Mouse (Mus musculus): ENCODE results near the gene Hipk2. TPM values are rescaled to one million over a fixed set of nuclear protein-coding genes. Genes with fewer than 3 reads are reported as not detected.
A peak's percentile ranks its signal among the peaks of the same experiment; 100 is the strongest.

Hipk2 gene
- total and polyA plus RNA-seq, 2 experiments from 2014 or later = 24.9 to 60.3 TPM

GRCm38 (mm10) chr6:38762588-38763265 lies 113.2 kb downstream of the Hipk2 start:
- Histone ChIP-seq H3K4me3 (ENCODE audit: low read length) (no peak overlapping the region), H3K4me1 (ENCODE audit: insufficient read depth, low read length) (peaks cover 7% of the 10 kb centered on the region; the same call in 1 of the 2 replicates), H3K27me3 (ENCODE audit: insufficient read depth, low read length) (no peaks in the 10 kb centered on the region), H3K4me2 (ENCODE audit: low read depth, low read length) (no peak overlapping the region), H3K27ac (no peak overlapping the region), H3K36me3 (ENCODE audit: insufficient read depth, low read length) (no peaks in the 10 kb centered on the region), H3K9ac (replicated peaks; ENCODE audit: low read length) (no peak overlapping the region), H3K9me3 (ENCODE audit: low read length) (no peaks in the 10 kb centered on the region)
- DNase-seq (ENCODE audit: low spot score) = no peak
- WGBS = 57% methylated on average over 6 of the region's 6 CpGs
- no peak for TF ChIP-seq CTCF (IDR thresholded peaks at IDR 0.05; ENCODE audit: low read depth)
- ATAC-seq = no peak

GRCm38 (mm10) chr6:38762006-38762405 lies 114.0 kb downstream of the Hipk2 start:
- Histone ChIP-seq H3K4me3 (ENCODE audit: low read length) (no peak overlapping the region), H3K9ac (replicated peaks; ENCODE audit: low read length) (no peak overlapping the region), H3K27ac (no peak overlapping the region), H3K27me3 (ENCODE audit: insufficient read depth, low read length) (no peaks in the 10 kb centered on the region), H3K36me3 (ENCODE audit: insufficient read depth, low read length) (no peaks in the 10 kb centered on the region), H3K4me2 (ENCODE audit: low read depth, low read length) (no peak overlapping the region), H3K4me1 (ENCODE audit: insufficient read depth, low read length) (peaks cover 7% of the 10 kb centered on the region; the same call in 1 of the 2 replicates), H3K9me3 (ENCODE audit: low read length) (no peaks in the 10 kb centered on the region)
- WGBS = 59% methylated on average over 7 of the region's 7 CpGs
- TF ChIP-seq CTCF (IDR thresholded peaks at IDR 0.05; ENCODE audit: low read depth) = no peak
- no peak for ATAC-seq
- DNase-seq (ENCODE audit: low spot score) = no peak

GRCm38 (mm10) chr6:38760911-38761706 lies 114.9 kb downstream of the Hipk2 start:
- no peaks in the 10 kb centered on the region for H3K27me3 ChIP-seq (ENCODE audit: insufficient read depth, low read length)
- TF ChIP-seq CTCF (IDR thresholded peaks at IDR 0.05; ENCODE audit: low read depth) = no peak
- H3K4me3 ChIP-seq (ENCODE audit: low read length) = no peak overlapping the region
- H3K9me3 ChIP-seq (ENCODE audit: low read length) = no peaks in the 10 kb centered on the region
- no peak for ATAC-seq
- no peak for DNase-seq (ENCODE audit: low spot score)
- peaks cover 7% of the 10 kb centered on the region; the same call in 1 of the 2 replicates for H3K4me1 ChIP-seq (ENCODE audit: insufficient read depth, low read length)
- H3K9ac ChIP-seq (replicated peaks; ENCODE audit: low read length) = no peak overlapping the region
- 51% methylated on average over 6 of the region's 6 CpGs for WGBS
- H3K27ac ChIP-seq = no peak overlapping the region
- no peak overlapping the region for H3K4me2 ChIP-seq (ENCODE audit: low read depth, low read length)
- H3K36me3 ChIP-seq (ENCODE audit: insufficient read depth, low read length) = no peaks in the 10 kb centered on the region

- no peak overlapping the region; the same call in 1 of the 2 replicates for H3K27ac ChIP-seq
- peak; percentile 68 for ATAC-seq
- 16% methylated on average over 6 of the region's 6 CpGs for WGBS
Observed at GRCm38 (mm10) chr6:38759922-38760620, 115.9 kb downstream of the Hipk2 start.

GRCm38 (mm10) chr6:38759186-38759585 lies 116.8 kb downstream of the Hipk2 start:
- WGBS = 86% methylated on average over 3 of the region's 3 CpGs
- ATAC-seq (no peak), DNase-seq (ENCODE audit: low spot score) (no peak)
- Histone ChIP-seq H3K27me3 (ENCODE audit: insufficient read depth, low read length) (no peaks in the 10 kb centered on the region), H3K4me2 (ENCODE audit: low read depth, low read length) (no peak overlapping the region), H3K27ac (no peak overlapping the region), H3K36me3 (ENCODE audit: insufficient read depth, low read length) (no peaks in the 10 kb centered on the region), H3K9ac (replicated peaks; ENCODE audit: low read length) (no peak overlapping the region), H3K9me3 (ENCODE audit: low read length) (no peaks in the 10 kb centered on the region), H3K4me3 (ENCODE audit: low read length) (no peak overlapping the region), H3K4me1 (ENCODE audit: insufficient read depth, low read length) (peaks cover 3% of the 10 kb centered on the region; the same call in 1 of the 2 replicates)
- TF ChIP-seq CTCF (IDR thresholded peaks at IDR 0.05; ENCODE audit: low read depth) = no peak

More at GRCm38 (mm10) chr6:38759922-38760620, 115.9 kb downstream of the Hipk2 start:
- Histone ChIP-seq H3K4me1 (ENCODE audit: insufficient read depth, low read length) (peaks cover 7% of the 10 kb centered on the region; the same call in 1 of the 2 replicates), H3K9ac (replicated peaks; ENCODE audit: low read length) (no peak overlapping the region), H3K36me3 (ENCODE audit: insufficient read depth, low read length) (no peaks in the 10 kb centered on the region), H3K27me3 (ENCODE audit: insufficient read depth, low read length) (no peaks in the 10 kb centered on the region), H3K9me3 (ENCODE audit: low read length) (no peaks in the 10 kb centered on the region), H3K4me3 (ENCODE audit: low read length) (no peak overlapping the region), H3K4me2 (ENCODE audit: low read depth, low read length) (no peak overlapping the region)
- peak; percentile 63 for DNase-seq (ENCODE audit: low spot score)
- no peak for TF ChIP-seq CTCF (IDR thresholded peaks at IDR 0.05; ENCODE audit: low read depth)

- Histone ChIP-seq H3K4me3 (ENCODE audit: low read length) (no peak overlapping the region), H3K9ac (replicated peaks; ENCODE audit: low read length) (no peak overlapping the region), H3K9me3 (ENCODE audit: low read length) (no peaks in the 10 kb centered on the region), H3K27ac (no peak overlapping the region), H3K27me3 (ENCODE audit: insufficient read depth, low read length) (no peaks in the 10 kb centered on the region), H3K4me1 (ENCODE audit: insufficient read depth, low read length) (peaks cover 3% of the 10 kb centered on the region; the same call in 1 of the 2 replicates), H3K4me2 (ENCODE audit: low read depth, low read length) (no peak overlapping the region), H3K36me3 (ENCODE audit: insufficient read depth, low read length) (no peaks in the 10 kb centered on the region)
- no peak for ATAC-seq
- no peak for DNase-seq (ENCODE audit: low spot score)
- WGBS = 94% methylated on average over 2 of the region's 2 CpGs
- TF ChIP-seq CTCF (IDR thresholded peaks at IDR 0.05; ENCODE audit: low read depth) = no peak
Observed at GRCm38 (mm10) chr6:38757597-38757996, 118.4 kb downstream of the Hipk2 start.
